Mouse (Mus musculus) lung, embryonic 14.5 days (tissue): ENCODE measurements around the gene Utp20. TPM values are rescaled to one million over a fixed set of nuclear protein-coding genes. Genes with fewer than 3 reads are reported as not detected.
A peak's percentile ranks its signal among the peaks of the same experiment; 100 is the strongest.
"Not testable (repeated sequence)": the region's sequence is repeated elsewhere in the genome, so short reads cannot be mapped to it uniquely, and the experiment has no call there.

Source experiments
- ATAC-seq: fragments of 200-750 bp; cut with Nextera tagmentation; 2 replicates; pipeline ENCODE4 v1.8.0; 2017; ENCODE audit warnings: mild to moderate bottlenecking, moderate TSS enrichment, moderate library complexity; ENCODE audit not compliant: insufficient read depth
- DNase-seq: peaks from one replicate; pipeline ENCODE4 v3.0.0-alpha.2; 2015
- H3K27ac ChIP-seq: fragments of 300-500 bp; sonication (generic); 2 replicates; pipeline ENCODE4 v1.5.1; 2014; ENCODE audit warnings: low read depth, mild to moderate bottlenecking, moderate library complexity
- H3K27me3 ChIP-seq: fragments of 300-500 bp; sonication (generic); 2 replicates; pipeline ENCODE4 v1.6.1; 2014; ENCODE audit warnings: low read length, control low read depth; ENCODE audit not compliant: insufficient read depth
- H3K36me3 ChIP-seq: fragments of 300-500 bp; sonication (generic); 2 replicates; pipeline ENCODE4 v1.6.1; 2014; ENCODE audit warnings: control low read depth; ENCODE audit not compliant: insufficient read depth
- H3K4me1 ChIP-seq: fragments of 300-500 bp; sonication (generic); 2 replicates; pipeline ENCODE4 v1.6.1; 2014; ENCODE audit warnings: antibody characterized with exemption, control low read depth; ENCODE audit not compliant: insufficient read depth
- H3K4me2 ChIP-seq: fragments of 300-500 bp; sonication (generic); 2 replicates; pipeline ENCODE4 v1.6.1; 2014; ENCODE audit warnings: mild to moderate bottlenecking
- H3K4me3 ChIP-seq: fragments of 300-500 bp; sonication (generic); 2 replicates; pipeline ENCODE4 v1.5.1; 2014; ENCODE audit warnings: low read depth, low read length
- H3K9ac ChIP-seq: fragments of 300-500 bp; sonication (generic); 2 replicates; pipeline ENCODE4 v1.6.1; 2014
- H3K9me3 ChIP-seq: fragments of 300-500 bp; sonication (generic); 2 replicates; pipeline ENCODE4 v1.6.1; 2016; ENCODE audit warnings: low read depth, low read length, control low read depth
- CTCF ChIP-seq: IDR thresholded peaks from 2 replicates; pipeline ENCODE4 v1.5.1; 2016; ENCODE audit warnings: antibody characterized with exemption, low read depth
- WGBS: fragments of 180-500 bp; shearing (Covaris S2); extraction: QIAGEN DNeasy Blood & Tissue Kit; methylation state at CpG from one replicate; pipeline ENCODE4 v1.1.7; 2014; 5-methylcytosine and 5-hydroxymethylcytosine counted together
- polyA plus RNA-seq: library from polyadenylated mRNA; unstranded; fragments of >200 nt; fragmentation: Nextera tagmentation; extraction: Ambion mirVana; gene quantifications from 2 replicates; pipeline ENCODE4 v1.2.1, GENCODE M21; 2014

Gene Utp20
- polyA plus RNA-seq, 1 experiment from 2014 or later: 26.6 TPM

GRCm38 (mm10) chr10:88761524-88762212 is 64.9 kb downstream of the Utp20 start:
- no peak overlapping the region for H3K9ac ChIP-seq
- DNase-seq: no peak
- TF ChIP-seq CTCF: no peak
- H3K4me2 ChIP-seq: no peak overlapping the region
- no peak overlapping the region for H3K4me3 ChIP-seq
- H3K4me1 ChIP-seq: no peaks in the 10 kb centered on the region
- 84% methylated on average over 13 of the region's 13 CpGs for WGBS
- ATAC-seq: no peak
- no peaks in the 10 kb centered on the region for H3K9me3 ChIP-seq
- H3K27ac ChIP-seq: no peak overlapping the region
- no peaks in the 10 kb centered on the region for H3K27me3 ChIP-seq
- peaks cover 82% of the 10 kb centered on the region for H3K36me3 ChIP-seq

- Histone ChIP-seq H3K27me3 (no peaks in the 10 kb centered on the region), H3K27ac (no peak overlapping the region), H3K4me2 (no peak overlapping the region), H3K9me3 (no peaks in the 10 kb centered on the region), H3K4me3 (no peak overlapping the region), H3K4me1 (no peaks in the 10 kb centered on the region), H3K9ac (no peak overlapping the region), H3K36me3 (peaks cover 70% of the 10 kb centered on the region)
- ATAC-seq (no peak), DNase-seq (no peak)
- WGBS: 79% methylated on average over 2 of the region's 2 CpGs
- no peak for TF ChIP-seq CTCF
Observed at GRCm38 (mm10) chr10:88741426-88741825, 85.2 kb downstream of the Utp20 start.

GRCm38 (mm10) chr10:88740781-88741180 is 85.8 kb downstream of the Utp20 start:
- ATAC-seq (no peak), DNase-seq (no peak)
- H3K36me3 ChIP-seq: peaks cover 71% of the 10 kb centered on the region
- no peaks in the 10 kb centered on the region for H3K27me3 ChIP-seq
- no peak for TF ChIP-seq CTCF
- no peaks in the 10 kb centered on the region for H3K9me3 ChIP-seq
- H3K4me1 ChIP-seq: no peaks in the 10 kb centered on the region
- no peak overlapping the region for H3K4me2 ChIP-seq
- H3K4me3 ChIP-seq: no peak overlapping the region
- no peak overlapping the region for H3K27ac ChIP-seq
- no peak overlapping the region for H3K9ac ChIP-seq
- 76% methylated on average over 5 of the region's 5 CpGs for WGBS

GRCm38 (mm10) chr10:88739818-88740217 is 86.8 kb downstream of the Utp20 start:
- H3K27ac ChIP-seq: no peak overlapping the region
- no peak for TF ChIP-seq CTCF
- no peaks in the 10 kb centered on the region for H3K27me3 ChIP-seq
- H3K4me3 ChIP-seq: no peak overlapping the region
- H3K9me3 ChIP-seq: no peaks in the 10 kb centered on the region
- no peaks in the 10 kb centered on the region for H3K4me1 ChIP-seq
- WGBS: 91% methylated on average over 1 of the region's 1 CpGs
- no peak for ATAC-seq
- DNase-seq: no peak
- H3K36me3 ChIP-seq: peaks cover 73% of the 10 kb centered on the region
- H3K4me2 ChIP-seq: no peak overlapping the region
- no peak overlapping the region for H3K9ac ChIP-seq

- H3K4me1 ChIP-seq, H3K4me2 ChIP-seq, H3K9me3 ChIP-seq, H3K9ac ChIP-seq, DNase-seq, H3K4me3 ChIP-seq, ATAC-seq, H3K27ac ChIP-seq, H3K27me3 ChIP-seq: not testable (repeated sequence)
- peaks cover 65% of the 10 kb centered on the region for H3K36me3 ChIP-seq
- 97% methylated on average over 8 of the region's 8 CpGs for WGBS
Observed at GRCm38 (mm10) chr10:88739074-88739473, 87.5 kb downstream of the Utp20 start.

GRCm38 (mm10) chr10:88732309-88732622 is 94.3 kb downstream of the Utp20 start:
- WGBS: 7% methylated on average over 6 of the region's 6 CpGs
- no peak for TF ChIP-seq CTCF
- H3K4me2 ChIP-seq: peak overlapping the region; percentile 84
- no peak for ATAC-seq
- H3K27ac ChIP-seq: no peak overlapping the region
- peaks cover 16% of the 10 kb centered on the region for H3K36me3 ChIP-seq
- H3K27me3 ChIP-seq: no peaks in the 10 kb centered on the region
- no peaks in the 10 kb centered on the region for H3K9me3 ChIP-seq
- DNase-seq: peak; percentile 24
- H3K9ac ChIP-seq: peak overlapping the region; percentile 97
- peaks cover 5% of the 10 kb centered on the region; the same call in 1 of the 2 replicates for H3K4me1 ChIP-seq
- H3K4me3 ChIP-seq: peak overlapping the region; percentile 76

GRCm38 (mm10) chr10:88731496-88732308 is 94.9 kb downstream of the Utp20 start:
- peak; percentile 35 for DNase-seq
- Histone ChIP-seq H3K27me3 (no peaks in the 10 kb centered on the region), H3K27ac (peak overlapping the region; percentile 89), H3K4me1 (peaks cover 5% of the 10 kb centered on the region; the same call in 1 of the 2 replicates), H3K4me3 (peak overlapping the region; percentile 76), H3K36me3 (peaks cover 11% of the 10 kb centered on the region), H3K4me2 (peak overlapping the region; percentile 84), H3K9ac (peak overlapping the region; percentile 97), H3K9me3 (no peaks in the 10 kb centered on the region)
- WGBS: under 1% methylated on average over 59 of the region's 61 CpGs
- ATAC-seq: peak; percentile 57
- TF ChIP-seq CTCF: peak; percentile 26; the same call in 1 of the 2 replicates
